8 mouse cellular contexts compared by ENCODE assay signal in the genomic region with DNA sequence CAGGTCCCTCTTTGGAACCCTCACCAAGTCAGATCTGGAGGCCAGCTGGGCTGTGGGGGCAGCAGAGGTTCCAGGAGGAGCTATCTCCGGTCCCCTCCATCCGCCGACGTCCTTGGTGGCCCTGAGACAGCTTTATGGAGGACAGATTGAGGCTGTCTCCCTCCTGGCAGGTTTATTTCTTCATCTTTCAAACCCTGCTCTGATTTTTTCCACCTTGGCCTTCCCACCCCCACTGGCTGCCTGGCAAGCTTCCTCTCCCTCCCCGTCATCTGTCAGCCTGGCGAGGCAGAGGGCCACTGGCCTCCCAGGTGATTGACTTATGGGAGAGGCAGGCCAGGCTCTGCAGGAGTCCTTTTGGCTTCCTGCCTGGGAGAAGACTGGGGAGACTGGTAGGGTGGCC.
A peak's percentile ranks its signal among the peaks of the same experiment; 100 is the strongest.
DNase-seq lines count a peak whose midpoint lies in the region; ATAC-seq and TF ChIP-seq lines count a peak whose summit lies in the region.

No protein-coding gene starts in this region.

- H3K4me1 ChIP-seq in hindbrain, embryonic 14.5 days (replicated peaks; ENCODE audit: control insufficient read depth, insufficient read depth, low read length): peaks cover 60% of the 10 kb centered on the region
- peaks cover 85% of the 10 kb centered on the region for H3K4me1 ChIP-seq in midbrain, embryonic 13.5 days (replicated peaks)
- H3K4me1 ChIP-seq in lung, postnatal 0 days (ENCODE audit: insufficient read depth, low read depth, low read length): no peaks in the 10 kb centered on the region; the same call in none of the 2 replicates

- H3K9ac ChIP-seq in hindbrain, embryonic 14.5 days: no peak overlapping the region
- H3K9ac ChIP-seq in midbrain, embryonic 13.5 days (replicated peaks): no peak overlapping the region
- no peak overlapping the region for H3K9ac ChIP-seq in lung, postnatal 0 days (replicated peaks; ENCODE audit: low read depth)

- H3K27me3 ChIP-seq in hindbrain, embryonic 14.5 days (ENCODE audit: control insufficient read depth, insufficient read depth, low read length): no peaks in the 10 kb centered on the region
- no peaks in the 10 kb centered on the region for H3K27me3 ChIP-seq in midbrain, embryonic 13.5 days
- H3K27me3 ChIP-seq in lung, postnatal 0 days (replicated peaks; ENCODE audit: insufficient read depth, low read length): no peaks in the 10 kb centered on the region

- intact Hi-C loops in heart, postnatal 36 days (cut with DNase I): no loop called here

- ATAC-seq in hindbrain, embryonic 14.5 days (ENCODE audit: low FRiP score): no peak
- no peak for ATAC-seq in midbrain, embryonic 13.5 days
- no peak for ATAC-seq in lung, postnatal 0 days

- TF ChIP-seq EP300 in lung, postnatal 0 days (IDR thresholded peaks at IDR 0.05): no peak

- no peak overlapping the region for H3K4me2 ChIP-seq in hindbrain, embryonic 14.5 days (replicated peaks)
- no peak overlapping the region for H3K4me2 ChIP-seq in midbrain, embryonic 13.5 days (replicated peaks)
- no peak overlapping the region for H3K4me2 ChIP-seq in lung, postnatal 0 days (replicated peaks; ENCODE audit: low read depth, low read length)

- H3K4me3 ChIP-seq in hindbrain, embryonic 14.5 days (replicated peaks; ENCODE audit: low read length): no peak overlapping the region
- H3K4me3 ChIP-seq in midbrain, embryonic 13.5 days (replicated peaks): no peak overlapping the region
- no peak overlapping the region for H3K4me3 ChIP-seq in lung, postnatal 0 days (ENCODE audit: low read depth, low read length)

- H3K27ac ChIP-seq in hindbrain, embryonic 14.5 days: peak overlapping the region; percentile 88
- H3K27ac ChIP-seq in midbrain, embryonic 13.5 days: peak overlapping the region; percentile 89
- H3K27ac ChIP-seq in lung, postnatal 0 days (ENCODE audit: low read length): no peak overlapping the region

- WGBS in hindbrain, embryonic 14.5 days: 52% methylated on average over 6 of the region's 6 CpGs
- 74% methylated on average over 6 of the region's 6 CpGs for WGBS in midbrain, embryonic 13.5 days
- 53% methylated on average over 6 of the region's 6 CpGs for WGBS in lung, postnatal 0 days

- peaks cover 21% of the 10 kb centered on the region for H3K36me3 ChIP-seq in hindbrain, embryonic 14.5 days (replicated peaks; ENCODE audit: control insufficient read depth, insufficient read depth)
- peaks cover 44% of the 10 kb centered on the region for H3K36me3 ChIP-seq in midbrain, embryonic 13.5 days
- H3K36me3 ChIP-seq in lung, postnatal 0 days (ENCODE audit: insufficient read depth, low read length): peaks cover 11% of the 10 kb centered on the region

- peak; percentile 97 for DNase-seq in heart, adult 11 months
- no peak for DNase-seq in heart, postnatal 36 days
- peak; percentile 94 for DNase-seq in cerebellum, postnatal 14 days
- DNase-seq in hindbrain, embryonic 14.5 days (ENCODE audit: low spot score): no peak
- DNase-seq in lung, postnatal 0 days (ENCODE audit: low spot score): no peak
- no peak for DNase-seq in frontal cortex, postnatal 14 days (ENCODE audit: low spot score in 2 of 2)
- DNase-seq in c-Kit-positive CD71-positive TER-119-positive erythroid progenitor cells, embryonic 14.5 days (ENCODE audit: low spot score): no peak

- no peaks in the 10 kb centered on the region for H3K9me3 ChIP-seq in hindbrain, embryonic 14.5 days (ENCODE audit: control insufficient read depth, low read length)
- no peaks in the 10 kb centered on the region for H3K9me3 ChIP-seq in midbrain, embryonic 13.5 days
- H3K9me3 ChIP-seq in lung, postnatal 0 days (ENCODE audit: low read length): no peaks in the 10 kb centered on the region

- no peak for TF ChIP-seq CTCF in lung, postnatal 0 days (IDR thresholded peaks at IDR 0.05)

Comparison
In these comparisons a context has a peak if more than half of its experiments do, and no peak if none do; other contexts are left out.
1. DNase-seq: peak in heart, adult 11 months (single experiment) and cerebellum, postnatal 14 days (2 of 2); none in heart, postnatal 36 days (0 of 2), hindbrain, embryonic 14.5 days (single experiment), lung, postnatal 0 days (single experiment), frontal cortex, postnatal 14 days (0 of 2) and c-Kit-positive CD71-positive TER-119-positive erythroid progenitor cells, embryonic 14.5 days (single experiment).